Mouse (Mus musculus) megakaryocyte, embryonic 14.5 days (primary cell): ENCODE data around the gene Ninj1.

Experiments
- FLI1 ChIP-seq: IDR thresholded peaks from 2 replicates; pipeline ENCODE4 v1.6.1; 2012; ENCODE audit warnings: low read length, inconsistent platforms, mixed read lengths
- GATA1 ChIP-seq: IDR thresholded peaks from 3 replicates; pipeline ENCODE4 v1.6.1; 2012; ENCODE audit warnings: mixed read lengths, low read length, inconsistent platforms, borderline replicate concordance

GRCm38 (mm10) chr13:49172971-49173596 is 14.2 kb upstream of the Ninj1 start:
- TF ChIP-seq GATA1 (no peak), FLI1 (no peak)
